Mouse (Mus musculus): ENCODE measurements at regions not wholly inside any gene's neighbourhood (a gene's known extent, or its start where the extent isn't known, plus 50 kb on each side); places are given as distances from the start of the nearest gene placed in this dataset.

- DNase-seq = no peak
Measured at GRCm38 (mm10) chr4:55726081-55726480, 193.8 kb upstream of the Klf4 start.

GRCm38 (mm10) chr4:55724286-55724685 is 192.0 kb upstream of the Klf4 start:
- DNase-seq = no peak

GRCm38 (mm10) chr4:55723124-55723523 is 190.9 kb upstream of the Klf4 start:
- DNase-seq = peak; percentile 58

- no peak for DNase-seq
Measured at GRCm38 (mm10) chr4:55722388-55722787, 190.1 kb upstream of the Klf4 start.

GRCm38 (mm10) chr4:55721834-55722233 is 189.6 kb upstream of the Klf4 start:
- DNase-seq = no peak

- no peak for DNase-seq
Measured at GRCm38 (mm10) chr4:55718438-55718837, 186.2 kb upstream of the Klf4 start.

GRCm38 (mm10) chr4:55716161-55716651 is 183.9 kb upstream of the Klf4 start:
- DNase-seq = no peak

- DNase-seq = no peak
Measured at GRCm38 (mm10) chr4:55711500-55712341, 179.5 kb upstream of the Klf4 start.

GRCm38 (mm10) chr4:55710476-55710875 is 178.2 kb upstream of the Klf4 start:
- no peak for DNase-seq

GRCm38 (mm10) chr4:55708808-55709207 is 176.5 kb upstream of the Klf4 start:
- DNase-seq = no peak

GRCm38 (mm10) chr4:55707916-55708315 is 175.7 kb upstream of the Klf4 start:
- no peak for DNase-seq

GRCm38 (mm10) chr4:55704921-55705320 is 172.7 kb upstream of the Klf4 start:
- DNase-seq = no peak

GRCm38 (mm10) chr4:55703346-55703916 is 171.2 kb upstream of the Klf4 start:
- DNase-seq = no peak

GRCm38 (mm10) chr4:55701334-55701733 is 169.1 kb upstream of the Klf4 start:
- no peak for DNase-seq

GRCm38 (mm10) chr4:55699917-55700316 is 167.7 kb upstream of the Klf4 start:
- DNase-seq = no peak

- no peak for DNase-seq
Measured at GRCm38 (mm10) chr4:55699161-55699560, 166.9 kb upstream of the Klf4 start.

GRCm38 (mm10) chr4:55697108-55697507 is 164.8 kb upstream of the Klf4 start:
- no peak for DNase-seq

- peak; percentile 32 for DNase-seq
Measured at GRCm38 (mm10) chr4:55696428-55696827, 164.2 kb upstream of the Klf4 start.

- DNase-seq = no peak
Measured at GRCm38 (mm10) chr4:55695246-55695645, 163.0 kb upstream of the Klf4 start.

- no peak for DNase-seq
Measured at GRCm38 (mm10) chr4:55689479-55689878, 157.2 kb upstream of the Klf4 start.

GRCm38 (mm10) chr4:55686771-55687170 is 154.5 kb upstream of the Klf4 start:
- DNase-seq = no peak

GRCm38 (mm10) chr4:55672288-55672687 is 140.0 kb upstream of the Klf4 start:
- DNase-seq = no peak

- DNase-seq = no peak
Measured at GRCm38 (mm10) chr4:55670258-55670657, 138.0 kb upstream of the Klf4 start.

- DNase-seq = no peak
Measured at GRCm38 (mm10) chr4:55664822-55665221, 132.6 kb upstream of the Klf4 start.
